Mouse (Mus musculus) CH12.LX (cell line): Measurements from ENCODE around the gene Rnf43. TPM values are rescaled to one million over a fixed set of nuclear protein-coding genes. Genes with fewer than 3 reads are reported as not detected.

Source experiments
- DNase-seq: peaks from one replicate; pipeline ENCODE4 v3.0.0-alpha.2; 2013; ENCODE audit errors: extremely low read depth
- H3K27ac ChIP-seq: 2 replicates; pipeline ENCODE4 v1.5.1; 2012; ENCODE audit warnings: low read depth, mild to moderate bottlenecking, control low read depth, moderate library complexity; ENCODE audit not compliant: insufficient read depth
- H3K27me3 ChIP-seq: replicated peaks from 2 replicates; pipeline ENCODE3; 2012; ENCODE audit warnings: inconsistent platforms
- H3K36me3 ChIP-seq, 2 experiments: replicated peaks in 1 of 2; 2 replicates each; pipeline versions ENCODE3 to v1.6.1; 2012; ENCODE audit warnings: inconsistent platforms in 1 of 2, low read length in 1 of 2, mild to moderate bottlenecking in 1 of 2, mixed read lengths in 1 of 2, moderate library complexity in 1 of 2; ENCODE audit not compliant: control insufficient read depth in 1 of 2, insufficient read depth in 1 of 2
- H3K4me1 ChIP-seq, 2 experiments: 2 replicates each; pipeline ENCODE4 v1.6.1; 2012; ENCODE audit warnings: inconsistent platforms in 1 of 2, moderate library complexity in 1 of 2; ENCODE audit not compliant: insufficient read depth in 2 of 2, control insufficient read depth in 1 of 2
- H3K4me2 ChIP-seq: 2 replicates; pipeline ENCODE4 v1.6.1; 2012; ENCODE audit warnings: low read depth, mild to moderate bottlenecking, control low read depth; ENCODE audit not compliant: poor library complexity, insufficient read depth, severe bottlenecking
- H3K4me3 ChIP-seq, 3 experiments: fragments of 150-350 bp in 1 of 3; sonication (generic) in 1 of 3; replicated peaks in 1 of 3; 2 replicates each; pipeline versions ENCODE3 to v1.5.1; 2011 to 2012; ENCODE audit warnings: low read depth in 2 of 3, low read length in 2 of 3, mild to moderate bottlenecking in 2 of 3, moderate library complexity in 2 of 3, control low read depth in 1 of 3, improper control_type of control experiment in 1 of 3, inconsistent platforms in 1 of 3, mixed read lengths in 1 of 3; ENCODE audit not compliant: poor library complexity in 1 of 3
- H3K79me2 ChIP-seq: replicated peaks from 2 replicates; pipeline ENCODE4 v1.6.1; 2012; ENCODE audit warnings: mild to moderate bottlenecking, moderate library complexity; ENCODE audit not compliant: control insufficient read depth, poor library complexity, insufficient read depth, severe bottlenecking; ENCODE audit errors: extremely low read depth
- H3K9ac ChIP-seq: 2 replicates; pipeline ENCODE4 v1.6.1; 2012; ENCODE audit warnings: low read depth, mild to moderate bottlenecking, control low read depth, moderate library complexity; ENCODE audit not compliant: insufficient read depth
- H3K9me3 ChIP-seq: replicated peaks from 2 replicates; pipeline ENCODE3; 2012; ENCODE audit warnings: low read length, inconsistent platforms, mixed read lengths
- BHLHE40 ChIP-seq: IDR thresholded peaks from 2 replicates; pipeline ENCODE4 v1.6.1; 2011; ENCODE audit warnings: mild to moderate bottlenecking, low read depth, low read length, improper control_type of control experiment
- CHD1 ChIP-seq: IDR thresholded peaks from 2 replicates; pipeline ENCODE4 v1.6.1; 2012; ENCODE audit warnings: low read depth, low read length, improper control_type of control experiment, inconsistent platforms
- CTCF ChIP-seq, 2 experiments: IDR thresholded peaks in 1 of 2; conservative IDR thresholded peaks in 1 of 2; 2 replicates each; pipeline ENCODE4 v1.5.1; 2011 to 2012; ENCODE audit warnings: low read depth in 2 of 2, low read length in 2 of 2, improper control_type of control experiment in 1 of 2, inconsistent platforms in 1 of 2, mild to moderate bottlenecking in 1 of 2, moderate library complexity in 1 of 2
- ETS1 ChIP-seq: conservative IDR thresholded peaks from 2 replicates; pipeline ENCODE4 v1.6.1; 2012; ENCODE audit warnings: low read depth, mild to moderate bottlenecking, inconsistent platforms, low read length, improper control_type of control experiment, moderate library complexity
- GABPA ChIP-seq: IDR thresholded peaks from 2 replicates; pipeline ENCODE4 v1.6.1; 2012; ENCODE audit warnings: low read depth, low read length, improper control_type of control experiment, inconsistent platforms; ENCODE audit not compliant: insufficient replicate concordance
- HCFC1 ChIP-seq: IDR thresholded peaks from 2 replicates; pipeline ENCODE4 v1.6.1; 2012; ENCODE audit warnings: low read depth, mild to moderate bottlenecking, inconsistent platforms, low read length, improper control_type of control experiment
- IRF4 ChIP-seq: IDR thresholded peaks from 2 replicates; pipeline ENCODE4 v1.6.1; 2014; ENCODE audit warnings: low read depth, mild to moderate bottlenecking, inconsistent platforms, low read length, improper control_type of control experiment
- JUN ChIP-seq: IDR thresholded peaks from 2 replicates; pipeline ENCODE4 v1.6.1; 2011; ENCODE audit warnings: low read depth, mild to moderate bottlenecking, low read length, improper control_type of control experiment, moderate library complexity; ENCODE audit not compliant: insufficient read depth
- JUND ChIP-seq: conservative IDR thresholded peaks from 2 replicates; pipeline ENCODE4 v1.6.1; 2011; ENCODE audit warnings: low read depth, low read length, improper control_type of control experiment
- KAT2A ChIP-seq: IDR thresholded peaks from 2 replicates; pipeline ENCODE4 v1.6.1; 2012; ENCODE audit warnings: low read length, improper control_type of control experiment, inconsistent platforms; ENCODE audit not compliant: insufficient replicate concordance
- MAX ChIP-seq: IDR thresholded peaks from 2 replicates; pipeline ENCODE4 v1.6.1; 2011; ENCODE audit warnings: low read length, improper control_type of control experiment
- MAZ ChIP-seq: IDR thresholded peaks from 2 replicates; pipeline ENCODE4 v1.6.1; 2012; ENCODE audit warnings: low read depth, mild to moderate bottlenecking, inconsistent platforms, low read length, improper control_type of control experiment, moderate library complexity
- MXI1 ChIP-seq: IDR thresholded peaks from 2 replicates; pipeline ENCODE4 v1.6.1; 2011; ENCODE audit warnings: mild to moderate bottlenecking, low read depth, low read length, improper control_type of control experiment
- MYC ChIP-seq: IDR thresholded peaks from 2 replicates; pipeline ENCODE4 v1.6.1; 2011; ENCODE audit warnings: low read depth, mild to moderate bottlenecking, improper control_type of control experiment, low read length
- NELFE ChIP-seq: IDR thresholded peaks from 2 replicates; pipeline ENCODE4 v1.6.1; 2011; ENCODE audit warnings: low read depth, low read length, improper control_type of control experiment
- NRF1 ChIP-seq: IDR thresholded peaks from 2 replicates; pipeline ENCODE4 v1.6.1; 2014; ENCODE audit warnings: low read depth, mild to moderate bottlenecking, inconsistent platforms, low read length, improper control_type of control experiment, moderate library complexity
- POLR2AphosphoS2 ChIP-seq: IDR thresholded peaks from 2 replicates; pipeline ENCODE4 v1.6.1; 2011; ENCODE audit warnings: low read depth, low read length, improper control_type of control experiment
- SIN3A ChIP-seq: IDR thresholded peaks from 2 replicates; pipeline ENCODE4 v1.6.1; 2012; ENCODE audit warnings: low read length, improper control_type of control experiment, inconsistent platforms
- SMC3 ChIP-seq: IDR thresholded peaks from 2 replicates; pipeline ENCODE4 v1.6.1; 2011; ENCODE audit warnings: low read depth, low read length, improper control_type of control experiment
- TBP ChIP-seq: conservative IDR thresholded peaks from 2 replicates; pipeline ENCODE4 v1.6.1; 2011; ENCODE audit warnings: low read depth, low read length, improper control_type of control experiment
- UBTF ChIP-seq: IDR thresholded peaks from 2 replicates; pipeline ENCODE4 v1.6.1; 2012; ENCODE audit warnings: low read depth, mild to moderate bottlenecking, inconsistent platforms, low read length, improper control_type of control experiment, moderate library complexity
- USF2 ChIP-seq: conservative IDR thresholded peaks from 2 replicates; pipeline ENCODE4 v1.6.1; 2011; ENCODE audit warnings: low read depth, low read length, improper control_type of control experiment
- ZC3H11A ChIP-seq: IDR thresholded peaks from 2 replicates; pipeline ENCODE4 v1.6.1; 2012; ENCODE audit warnings: low read depth, mild to moderate bottlenecking, inconsistent platforms, low read length, improper control_type of control experiment
- ZKSCAN1 ChIP-seq: IDR thresholded peaks from 2 replicates; pipeline ENCODE4 v1.6.1; 2012; ENCODE audit warnings: low read depth, inconsistent platforms, low read length, improper control_type of control experiment, borderline replicate concordance
- ZMIZ1 ChIP-seq: IDR thresholded peaks from 2 replicates; pipeline ENCODE4 v1.6.1; 2012; ENCODE audit warnings: low read depth, mild to moderate bottlenecking, inconsistent platforms, low read length, improper control_type of control experiment
- ZNF384 ChIP-seq: IDR thresholded peaks from 2 replicates; pipeline ENCODE4 v1.6.1; 2012; ENCODE audit warnings: low read depth, low read length, improper control_type of control experiment, inconsistent platforms
- dilution Hi-C: fragments of 300-500 bp; cut with MboI; formaldehyde crosslinking; loops from 2 replicates; pipeline ENCODE4 v1.14.3; 2020; ENCODE audit warnings: low sequenced_read_pairs; ENCODE audit not compliant: extremely low pct_unique_long_range_greater_than_20kb, extremely low pct_ligation_motif_present
- in situ Hi-C: fragments of 300-500 bp; cut with MboI; formaldehyde crosslinking; loops from 3 replicates; pipeline ENCODE4 v1.14.3; 2019; ENCODE audit warnings: low sequenced_read_pairs, low pct_ligation_motif_present, low pct_unique_long_range_greater_than_20kb, mixed read lengths
- polyA plus RNA-seq: library from polyadenylated mRNA; unstranded; fragments of >175 nt; gene quantifications from 2 replicates; pipeline ENCODE4 v1.2.1, GENCODE M21; 2012; ENCODE audit warnings: low read depth; ENCODE audit not compliant: insufficient read length
- total RNA-seq, 2 experiments: library from RNA; depleted of rRNA; stranded (reverse); fragments of 300-350 nt in 1 of 2; fragments of >200 nt in 1 of 2; gene quantifications; 2 replicates each; pipeline ENCODE4 v1.2.3; 2012 to 2014

The Rnf43 gene
- total and polyA plus RNA-seq, 3 experiments = 12.2 to 27.7 (median 26.3) TPM

DNA sequence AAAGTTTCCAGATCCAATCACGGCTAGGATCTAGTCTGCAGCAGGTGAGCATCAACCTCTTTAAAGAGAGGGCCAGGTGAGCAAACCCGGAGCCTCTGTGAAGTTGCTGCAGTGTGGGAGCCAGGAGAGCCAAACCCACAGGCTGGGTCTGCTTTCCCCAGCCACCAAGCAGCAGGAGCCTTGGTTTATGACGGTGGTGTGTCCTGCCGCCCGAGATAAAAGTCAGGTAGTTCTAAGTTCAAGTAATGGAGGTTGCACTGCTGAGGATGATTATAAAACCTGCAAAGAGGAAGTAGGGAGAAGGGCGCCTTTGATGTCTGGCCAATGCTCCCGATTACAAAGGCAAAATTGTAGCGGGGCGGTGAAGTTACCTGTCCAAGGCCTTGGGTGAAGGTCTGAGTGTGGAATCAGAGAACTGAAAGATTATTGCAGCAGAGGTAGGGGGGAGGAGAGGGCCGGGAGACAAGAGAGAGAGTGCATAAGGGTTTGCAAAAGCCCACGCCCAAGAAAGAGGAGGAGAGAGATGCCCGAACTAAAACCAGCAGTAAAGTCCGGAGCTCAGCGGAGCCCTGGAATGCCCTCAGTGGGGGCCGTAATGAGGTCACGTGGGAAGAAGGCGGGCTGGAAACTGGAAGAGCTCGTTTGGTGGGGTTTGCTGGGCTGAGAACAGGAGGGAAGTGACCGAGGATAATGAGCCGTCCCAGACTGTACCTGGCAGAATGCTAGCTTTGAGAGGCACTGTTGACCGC, 47.2 kb downstream of the Rnf43 start:
- in situ Hi-C loops = no loop called here
- Histone ChIP-seq H3K4me3 (no peak overlapping the region), H3K4me1 (peaks cover 21 to 54% of the 10 kb centered on the region in 2 experiments), H3K27me3 (no peaks in the 10 kb centered on the region), H3K9ac (no peak overlapping the region), H3K79me2 (peaks cover 16% of the 10 kb centered on the region), H3K9me3 (no peaks in the 10 kb centered on the region), H3K27ac (no peak overlapping the region), H3K36me3 (peaks cover 18 to 85% of the 10 kb centered on the region in 2 experiments), H3K4me2 (no peak overlapping the region)
- dilution Hi-C loops = no loop called here
- no peak for DNase-seq
- no peak for TF ChIP-seq ZKSCAN1
- TF ChIP-seq KAT2A = no peak
- no peak for TF ChIP-seq ZNF384
- TF ChIP-seq CHD1 = no peak
- TF ChIP-seq HCFC1 = no peak
- TF ChIP-seq CTCF (conservative IDR thresholded peaks at IDR 0.05 in 1 of 2, IDR thresholded peaks at IDR 0.05 in 1 of 2; ENCODE audit: low read depth in 2 of 2, low read length in 2 of 2) = no peak
- TF ChIP-seq USF2 = no peak
- TF ChIP-seq IRF4 = no peak
- TF ChIP-seq MYC = no peak
- TF ChIP-seq BHLHE40 = no peak
- TF ChIP-seq ETS1 = no peak
- TF ChIP-seq ZC3H11A = no peak
- no peak for TF ChIP-seq NELFE
- TF ChIP-seq SMC3 = no peak
- TF ChIP-seq ZMIZ1 = no peak
- TF ChIP-seq GABPA = no peak
- no peak for TF ChIP-seq SIN3A
- TF ChIP-seq POLR2AphosphoS2 = no peak
- TF ChIP-seq TBP = no peak

DNA sequence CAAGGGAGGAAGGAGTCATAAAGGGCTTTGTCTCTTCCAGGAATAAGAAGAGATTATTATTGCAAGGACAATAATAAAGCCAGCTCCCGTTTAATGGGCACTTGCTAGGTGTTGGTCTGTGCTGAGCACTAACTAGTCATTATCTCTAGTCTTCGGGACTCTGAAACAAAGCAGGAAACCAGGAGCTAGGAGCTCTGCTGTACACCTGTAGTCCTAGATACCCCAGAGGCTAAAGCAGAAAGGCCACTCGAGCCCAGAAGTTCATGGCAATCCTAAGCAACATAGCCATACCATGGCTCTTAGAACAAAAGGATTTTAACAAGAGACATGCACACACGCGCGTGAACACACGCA, 47.7 kb downstream of the Rnf43 start:
- dilution Hi-C loops (no loop called here), in situ Hi-C loops (no loop called here)
- Histone ChIP-seq H3K4me1 (peaks cover 21 to 54% of the 10 kb centered on the region in 2 experiments), H3K4me3 (no peak overlapping the region), H3K9ac (no peak overlapping the region), H3K9me3 (peaks cover 5% of the 10 kb centered on the region), H3K27me3 (no peaks in the 10 kb centered on the region), H3K4me2 (no peak overlapping the region), H3K36me3 (peaks cover 21 to 85% of the 10 kb centered on the region in 2 experiments), H3K79me2 (peaks cover 16% of the 10 kb centered on the region), H3K27ac (no peak overlapping the region)
- no peak for TF ChIP-seq JUND
- TF ChIP-seq ZNF384 = no peak
- no peak for TF ChIP-seq SIN3A
- no peak for TF ChIP-seq ZMIZ1
- no peak for TF ChIP-seq UBTF
- TF ChIP-seq MAZ = no peak
- no peak for TF ChIP-seq MAX
- no peak for TF ChIP-seq CTCF (conservative IDR thresholded peaks at IDR 0.05 in 1 of 2, IDR thresholded peaks at IDR 0.05 in 1 of 2; ENCODE audit: low read depth in 2 of 2, low read length in 2 of 2)
- TF ChIP-seq TBP = no peak
- TF ChIP-seq ETS1 = no peak
- TF ChIP-seq BHLHE40 = no peak
- no peak for TF ChIP-seq POLR2AphosphoS2
- TF ChIP-seq JUN = no peak
- no peak for TF ChIP-seq SMC3
- no peak for TF ChIP-seq NRF1
- no peak for TF ChIP-seq MXI1
- TF ChIP-seq MYC = no peak
- no peak for DNase-seq
